Mouse (Mus musculus) midbrain, embryonic 11.5 days (tissue): ENCODE data around the gene Arhgef6. TPM values are rescaled to one million over a fixed set of nuclear protein-coding genes. Genes with fewer than 3 reads are reported as not detected.

Experiments
- ATAC-seq: fragments of 200-750 bp; cut with Nextera tagmentation; 2 replicates; pipeline ENCODE4 v1.8.0; 2017; ENCODE audit warnings: moderate TSS enrichment, moderate library complexity; ENCODE audit not compliant: low FRiP score
- DNase-seq: peaks from one replicate; pipeline ENCODE4 v3.0.0; 2015; ENCODE audit warnings: low spot score; ENCODE audit errors: missing footprints
- H3K27ac ChIP-seq: fragments of 300-500 bp; sonication (generic); 2 replicates; pipeline ENCODE4 v1.5.1; 2014; ENCODE audit warnings: low read depth, low read length
- H3K27me3 ChIP-seq: fragments of 300-500 bp; sonication (generic); 2 replicates; pipeline ENCODE4 v1.6.1; 2014; ENCODE audit warnings: mild to moderate bottlenecking, low read length, moderate library complexity, mixed read lengths; ENCODE audit not compliant: control insufficient read depth, insufficient read depth
- H3K36me3 ChIP-seq: fragments of 300-500 bp; sonication (generic); 2 replicates; pipeline ENCODE4 v1.6.1; 2014; ENCODE audit warnings: mild to moderate bottlenecking, low read length, moderate library complexity, mixed read lengths; ENCODE audit not compliant: control insufficient read depth, insufficient read depth
- H3K4me1 ChIP-seq: fragments of 300-500 bp; sonication (generic); 2 replicates; pipeline ENCODE4 v1.6.1; 2014; ENCODE audit warnings: low read length; ENCODE audit not compliant: control insufficient read depth, insufficient read depth
- H3K4me2 ChIP-seq: fragments of 300-500 bp; sonication (generic); 2 replicates; pipeline ENCODE4 v1.6.1; 2014; ENCODE audit warnings: mild to moderate bottlenecking, moderate library complexity
- H3K4me3 ChIP-seq: fragments of 300-500 bp; sonication (generic); 2 replicates; pipeline ENCODE4 v1.5.1; 2014; ENCODE audit warnings: low read depth, low read length
- H3K9ac ChIP-seq: fragments of 300-500 bp; sonication (generic); 2 replicates; pipeline ENCODE4 v1.6.1; 2014; ENCODE audit warnings: low read length
- H3K9me3 ChIP-seq: fragments of 300-500 bp; sonication (generic); 2 replicates; pipeline ENCODE4 v1.6.1; 2016; ENCODE audit warnings: low read length; ENCODE audit not compliant: control insufficient read depth
- WGBS: fragments of 180-500 bp; shearing (Covaris S2); extraction: QIAGEN DNeasy Blood & Tissue Kit; methylation state at CpG from one replicate; pipeline ENCODE4 v1.1.7; 2014; 5-methylcytosine and 5-hydroxymethylcytosine counted together
- polyA plus RNA-seq: library from polyadenylated mRNA; unstranded; fragments of >200 nt; fragmentation: Nextera tagmentation; extraction: Ambion mirVana; gene quantifications from 2 replicates; pipeline ENCODE4 v1.2.1, GENCODE M21; 2014

Arhgef6 gene
- polyA plus RNA-seq, 1 experiment from 2014 or later, result 7.8 TPM

DNA sequence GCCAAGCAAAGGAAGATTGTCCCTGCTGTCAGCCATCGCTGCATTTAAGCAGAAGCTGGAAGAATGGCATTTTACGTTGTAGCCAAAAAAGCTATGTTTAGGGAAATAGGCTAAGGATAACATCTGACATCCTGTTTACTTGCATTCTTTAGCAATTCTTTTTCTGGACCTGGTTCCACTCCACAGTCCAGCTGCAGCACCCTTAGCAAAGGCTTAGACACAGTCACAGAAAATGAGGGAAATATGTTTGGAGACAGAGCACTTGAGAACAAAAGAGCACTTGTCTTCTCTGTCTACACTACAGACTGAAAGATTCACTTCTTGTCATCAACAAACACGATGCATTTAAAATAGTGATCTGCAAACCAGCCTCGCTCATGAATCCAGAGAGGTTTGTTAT lies 691 bp upstream of the Arhgef6 start:
- H3K4me1 ChIP-seq, result no peaks in the 10 kb centered on the region
- no peaks in the 10 kb centered on the region for H3K9me3 ChIP-seq
- no peak for DNase-seq
- H3K27ac ChIP-seq, result no peak overlapping the region
- no peaks in the 10 kb centered on the region for H3K27me3 ChIP-seq
- no peak overlapping the region for H3K4me2 ChIP-seq
- ATAC-seq, result no peak
- no peak overlapping the region for H3K9ac ChIP-seq
- no peaks in the 10 kb centered on the region for H3K36me3 ChIP-seq
- H3K4me3 ChIP-seq, result no peak overlapping the region
- 84% methylated on average over 4 of the region's 4 CpGs for WGBS

GRCm38 (mm10) chrX:57337582-57337981 lies 947 bp downstream of the Arhgef6 start:
- Histone ChIP-seq H3K27ac (no peak overlapping the region), H3K4me1 (no peaks in the 10 kb centered on the region), H3K4me2 (no peak overlapping the region), H3K27me3 (no peaks in the 10 kb centered on the region), H3K36me3 (no peaks in the 10 kb centered on the region), H3K4me3 (no peak overlapping the region), H3K9me3 (no peaks in the 10 kb centered on the region), H3K9ac (no peak overlapping the region)
- DNase-seq (no peak), ATAC-seq (no peak)

- no peak overlapping the region for H3K4me3 ChIP-seq
- H3K9me3 ChIP-seq, result no peaks in the 10 kb centered on the region
- DNase-seq (no peak), ATAC-seq (no peak)
- H3K9ac ChIP-seq, result no peak overlapping the region
- H3K4me2 ChIP-seq, result no peak overlapping the region
- whole genome bisulfite sequencing, result 86% methylated on average over 9 of the region's 9 CpGs
- no peaks in the 10 kb centered on the region for H3K4me1 ChIP-seq
- no peak overlapping the region for H3K27ac ChIP-seq
- H3K36me3 ChIP-seq, result no peaks in the 10 kb centered on the region
- H3K27me3 ChIP-seq, result no peaks in the 10 kb centered on the region
Measured at GRCm38 (mm10) chrX:57336958-57337357, 1.6 kb downstream of the Arhgef6 start.

GRCm38 (mm10) chrX:57335313-57335712 lies 3.2 kb downstream of the Arhgef6 start:
- no peak overlapping the region for H3K9ac ChIP-seq
- ATAC-seq (no peak), DNase-seq (no peak)
- H3K4me2 ChIP-seq, result no peak overlapping the region
- no peaks in the 10 kb centered on the region for H3K9me3 ChIP-seq
- H3K36me3 ChIP-seq, result no peaks in the 10 kb centered on the region
- no peaks in the 10 kb centered on the region for H3K4me1 ChIP-seq
- H3K4me3 ChIP-seq, result no peak overlapping the region
- no peak overlapping the region for H3K27ac ChIP-seq
- H3K27me3 ChIP-seq, result no peaks in the 10 kb centered on the region
- whole genome bisulfite sequencing, result 88% methylated on average over 6 of the region's 6 CpGs

DNA sequence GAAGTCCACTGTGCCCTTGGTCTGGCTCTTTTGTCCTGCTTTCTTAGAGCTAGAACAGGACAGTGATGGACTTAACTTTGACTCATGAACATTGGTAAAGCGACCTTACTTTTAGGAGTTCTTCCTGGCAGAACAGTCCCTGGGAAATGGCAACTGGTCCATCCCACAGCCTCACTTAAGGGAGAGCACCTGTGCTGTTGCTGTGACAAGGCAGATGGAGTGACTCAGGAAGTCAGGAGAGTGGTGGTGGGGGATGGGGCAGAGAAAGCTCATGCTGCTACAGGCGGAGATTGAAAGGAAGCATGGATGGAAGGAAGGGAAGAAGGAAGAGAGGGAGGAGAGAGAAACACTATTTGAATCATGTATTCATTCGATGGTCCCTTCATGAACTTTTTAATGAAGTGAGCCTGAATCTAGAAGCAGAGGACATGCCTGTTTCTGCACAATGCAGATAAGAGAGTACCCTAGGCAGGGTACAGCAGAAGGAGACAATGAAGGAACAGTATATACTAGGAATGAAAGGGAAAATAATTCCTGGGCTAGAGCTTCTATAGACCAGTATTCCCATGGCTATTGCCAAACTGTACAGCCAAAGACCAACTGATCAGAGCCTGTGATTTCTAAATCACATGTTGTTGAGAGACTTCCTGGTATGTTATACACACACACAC lies 10.7 kb downstream of the Arhgef6 start:
- Histone ChIP-seq H3K4me3 (no peak overlapping the region), H3K9me3 (no peaks in the 10 kb centered on the region), H3K27ac (no peak overlapping the region), H3K36me3 (no peaks in the 10 kb centered on the region), H3K4me1 (no peaks in the 10 kb centered on the region), H3K9ac (no peak overlapping the region), H3K27me3 (no peaks in the 10 kb centered on the region), H3K4me2 (no peak overlapping the region)
- ATAC-seq (no peak), DNase-seq (no peak)
- 69% methylated on average over 3 of the region's 3 CpGs for WGBS

DNA sequence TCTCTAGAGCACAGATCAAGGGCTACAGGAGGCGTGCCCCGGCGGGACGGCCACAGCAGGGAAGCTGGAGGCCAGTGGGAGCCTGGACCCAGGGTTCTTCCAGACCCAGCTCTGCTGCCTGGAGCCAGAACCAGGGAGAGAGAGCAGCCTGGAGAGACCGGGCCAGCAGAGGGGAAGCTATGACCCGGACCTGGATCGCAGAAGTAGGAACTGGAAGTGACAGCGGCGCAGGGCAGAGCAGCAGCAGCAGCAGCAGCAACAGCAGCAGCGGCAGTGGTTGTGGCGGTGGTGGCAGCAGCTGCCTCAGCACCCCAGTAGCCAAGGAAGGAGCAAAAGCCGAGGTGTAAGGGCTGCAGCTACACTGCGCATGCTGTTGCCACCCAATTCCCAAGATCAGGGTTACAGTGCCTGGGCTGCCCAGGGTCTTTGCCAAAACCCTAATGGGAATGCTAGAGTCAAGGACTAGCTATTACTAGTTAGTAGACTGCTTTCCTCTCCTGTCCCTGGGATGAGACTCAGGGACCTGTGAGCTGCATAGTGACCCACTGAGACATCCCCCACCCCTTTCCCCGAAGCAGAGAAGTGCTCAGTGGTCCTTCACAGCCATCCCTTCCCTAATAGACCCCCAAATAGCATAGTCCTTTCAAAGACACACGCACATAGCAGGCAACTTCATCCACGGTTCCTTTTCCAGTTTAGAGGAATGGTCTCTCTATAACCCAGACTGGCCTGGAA lies 11.9 kb downstream of the Arhgef6 start:
- no peaks in the 10 kb centered on the region for H3K27me3 ChIP-seq
- H3K36me3 ChIP-seq, result no peaks in the 10 kb centered on the region
- ATAC-seq (peak; percentile 70), DNase-seq (peak; percentile 84)
- peak overlapping the region; percentile 38 for H3K4me3 ChIP-seq
- H3K9ac ChIP-seq, result peak overlapping the region; percentile 52
- no peaks in the 10 kb centered on the region for H3K4me1 ChIP-seq
- no peaks in the 10 kb centered on the region for H3K9me3 ChIP-seq
- no peak overlapping the region for H3K27ac ChIP-seq
- peak overlapping the region; percentile 73 for H3K4me2 ChIP-seq
- 29% methylated on average over 16 of the region's 16 CpGs for WGBS

- ATAC-seq (peak; percentile 75), DNase-seq (peak; percentile 83)
- Histone ChIP-seq H3K9me3 (no peaks in the 10 kb centered on the region), H3K36me3 (no peaks in the 10 kb centered on the region), H3K4me2 (peak overlapping the region; percentile 73), H3K4me1 (no peaks in the 10 kb centered on the region), H3K4me3 (peak overlapping the region; percentile 38), H3K27me3 (no peaks in the 10 kb centered on the region), H3K27ac (no peak overlapping the region), H3K9ac (peak overlapping the region; percentile 52)
- 15% methylated on average over 27 of the region's 29 CpGs for WGBS
Measured at GRCm38 (mm10) chrX:57325861-57326461, 12.6 kb downstream of the Arhgef6 start.

- ATAC-seq (no peak), DNase-seq (no peak)
- Histone ChIP-seq H3K27ac (no peak overlapping the region), H3K4me1 (no peaks in the 10 kb centered on the region), H3K9me3 (no peaks in the 10 kb centered on the region), H3K36me3 (no peaks in the 10 kb centered on the region), H3K4me2 (no peak overlapping the region), H3K9ac (no peak overlapping the region), H3K27me3 (no peaks in the 10 kb centered on the region), H3K4me3 (no peak overlapping the region)
- WGBS, result 73% methylated on average over 6 of the region's 6 CpGs
Measured at GRCm38 (mm10) chrX:57324891-57325290, 13.6 kb downstream of the Arhgef6 start.

DNA sequence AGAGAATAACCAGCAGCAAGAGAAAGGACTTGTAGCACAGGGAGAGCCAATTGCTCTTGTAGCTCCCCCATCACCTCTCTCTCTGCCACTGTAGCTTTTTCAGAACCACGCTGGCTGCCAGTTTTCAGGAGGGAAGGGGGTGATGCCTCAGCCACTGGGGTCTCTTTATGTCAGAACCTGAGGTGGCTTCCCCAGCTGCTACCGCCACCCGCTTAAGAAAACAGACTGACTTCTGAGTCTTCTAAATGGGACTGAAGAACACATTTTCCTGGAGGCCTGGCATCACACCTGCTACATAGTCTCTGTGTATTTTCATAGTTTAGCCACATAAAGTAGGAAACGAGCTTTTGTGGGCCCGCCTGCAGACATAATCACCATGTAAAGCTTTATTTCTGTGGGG lies 26.5 kb downstream of the Arhgef6 start:
- Histone ChIP-seq H3K27ac (no peak overlapping the region), H3K9ac (no peak overlapping the region), H3K4me1 (no peaks in the 10 kb centered on the region), H3K4me2 (no peak overlapping the region), H3K4me3 (no peak overlapping the region), H3K36me3 (no peaks in the 10 kb centered on the region), H3K9me3 (no peaks in the 10 kb centered on the region), H3K27me3 (no peaks in the 10 kb centered on the region)
- 84% methylated on average over 5 of the region's 5 CpGs for WGBS
- ATAC-seq (no peak), DNase-seq (no peak)
